ENCODE assay signal across 10 mouse cellular contexts in the genomic region with DNA sequence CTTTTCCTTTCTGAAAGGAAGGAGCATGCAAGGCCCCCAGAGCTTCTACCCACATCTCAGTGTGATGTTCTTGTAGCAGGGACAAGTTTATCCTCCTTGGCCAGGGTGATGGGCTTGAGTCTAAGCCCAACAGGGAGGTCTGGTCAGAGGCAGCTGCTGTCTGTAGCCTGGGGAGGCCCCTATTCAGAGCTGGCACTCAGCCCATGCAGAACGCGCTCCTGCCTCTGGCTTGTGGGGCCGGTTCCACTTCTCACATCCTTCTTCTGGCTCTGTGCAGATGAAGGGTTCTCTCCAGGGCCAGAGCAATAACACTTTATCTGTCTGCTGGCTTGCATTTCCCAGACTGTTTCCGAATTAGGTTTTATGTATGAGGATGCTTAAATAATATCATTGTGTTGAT. TPM values are rescaled to one million over a fixed set of nuclear protein-coding genes. Genes with fewer than 3 reads are reported as not detected.
DNase-seq lines count a peak whose midpoint lies in the region; ATAC-seq and TF ChIP-seq lines count a peak whose summit lies in the region.
"Had no signal": no experiment of that assay in that cellular context is flagged by ENCODE, and none has a peak within 500 bp of the region (broad histone marks: within the 10 kb centered on the region; RNA-seq: fewer than 3 reads in every experiment).

No protein-coding gene starts in this region.

- DNase-seq in kidney, postnatal 0 days (ENCODE audit: low spot score) = peak; percentile 54
- DNase-seq in kidney, adult 9 months = no peak
- peak; percentile 21 for DNase-seq in NIH3T3 (ENCODE audit: low read depth)
- peak; percentile 78 for DNase-seq in gastrocnemius, postnatal 25 days
- DNase-seq in thymus, adult 2 months = no peak
- DNase-seq in midbrain, embryonic 11.5 days (ENCODE audit: low spot score, missing footprints) = no peak
- DNase-seq: embryo, embryonic 11 days had no signal

- 70% methylated on average over 4 of the region's 4 CpGs for WGBS in kidney, postnatal 0 days
- 31% methylated on average over 4 of the region's 4 CpGs for WGBS in limb, embryonic 15.5 days
- WGBS in neural tube, embryonic 15.5 days = 44% methylated on average over 4 of the region's 4 CpGs
- 63% methylated on average over 4 of the region's 4 CpGs for WGBS in thymus, adult 2 months
- WGBS in midbrain, embryonic 11.5 days = 87% methylated on average over 4 of the region's 4 CpGs

- ATAC-seq in kidney, postnatal 0 days (replicated peaks; ENCODE audit: low FRiP score, low read depth) = no peak
- ATAC-seq in limb, embryonic 15.5 days (ENCODE audit: insufficient number of reproducible peaks, low FRiP score, low TSS enrichment, low read depth) = peak; percentile 75; the same call in 1 of the 2 replicates
- ATAC-seq in neural tube, embryonic 15.5 days (ENCODE audit: low FRiP score) = no peak
- no peak for ATAC-seq in midbrain, embryonic 11.5 days (ENCODE audit: low FRiP score)

- no peak for TF ChIP-seq POLR2A in thymus, adult 2 months (IDR thresholded peaks at IDR 0.05; ENCODE audit: control insufficient read depth, extremely low read depth, insufficient read depth, low read length, poor library complexity)

- no peak overlapping the region for H3K9ac ChIP-seq in kidney, postnatal 0 days (ENCODE audit: low read depth, low read length)
- H3K9ac ChIP-seq in limb, embryonic 15.5 days = no peak overlapping the region
- H3K9ac ChIP-seq in neural tube, embryonic 15.5 days (replicated peaks) = no peak overlapping the region
- H3K9ac ChIP-seq in midbrain, embryonic 11.5 days (ENCODE audit: low read length) = no peak overlapping the region

- H3K27ac ChIP-seq in kidney, postnatal 0 days = no peak overlapping the region
- peak overlapping the region; percentile 67 for H3K27ac ChIP-seq in limb, embryonic 15.5 days
- H3K27ac ChIP-seq in neural tube, embryonic 15.5 days (replicated peaks) = no peak overlapping the region
- no peak overlapping the region for H3K27ac ChIP-seq in thymus, adult 2 months (ENCODE audit: control insufficient read depth, insufficient read depth, low read length)
- H3K27ac ChIP-seq in midbrain, embryonic 11.5 days (ENCODE audit: low read depth, low read length) = no peak overlapping the region

- H3K4me1 ChIP-seq in kidney, postnatal 0 days (replicated peaks; ENCODE audit: insufficient read depth, low read length) = no peaks in the 10 kb centered on the region
- 0 out of 2 replicates have a peak, but pooled peaks cover 3% of the 10 kb centered on the region for H3K4me1 ChIP-seq in limb, embryonic 15.5 days
- H3K4me1 ChIP-seq in neural tube, embryonic 15.5 days = peaks cover 9% of the 10 kb centered on the region; the same call in 1 of the 2 replicates
- no peaks in the 10 kb centered on the region for H3K4me1 ChIP-seq in thymus, adult 2 months (replicated peaks; ENCODE audit: control insufficient read depth, insufficient read depth, low read length)
- H3K4me1 ChIP-seq in midbrain, embryonic 11.5 days (ENCODE audit: control insufficient read depth, insufficient read depth, low read length) = no peaks in the 10 kb centered on the region

- no peaks in the 10 kb centered on the region for H3K27me3 ChIP-seq in kidney, postnatal 0 days (ENCODE audit: insufficient read depth, low read length)
- no peaks in the 10 kb centered on the region for H3K27me3 ChIP-seq in limb, embryonic 15.5 days
- H3K27me3 ChIP-seq in neural tube, embryonic 15.5 days (replicated peaks) = no peaks in the 10 kb centered on the region
- H3K27me3 ChIP-seq in thymus, adult 2 months (ENCODE audit: control insufficient read depth, insufficient read depth, low read length) = no peaks in the 10 kb centered on the region
- no peaks in the 10 kb centered on the region for H3K27me3 ChIP-seq in midbrain, embryonic 11.5 days (ENCODE audit: control insufficient read depth, insufficient read depth, low read length)

- H3K9me3 ChIP-seq in kidney, postnatal 0 days (replicated peaks; ENCODE audit: low read length) = no peaks in the 10 kb centered on the region
- peaks cover 4% of the 10 kb centered on the region; the same call in 1 of the 2 replicates for H3K9me3 ChIP-seq in limb, embryonic 15.5 days
- H3K9me3 ChIP-seq in neural tube, embryonic 15.5 days (replicated peaks) = no peaks in the 10 kb centered on the region
- H3K9me3 ChIP-seq in midbrain, embryonic 11.5 days (ENCODE audit: control insufficient read depth, low read length) = no peaks in the 10 kb centered on the region; the same call in 1 of the 2 replicates

- no peaks in the 10 kb centered on the region for H3K36me3 ChIP-seq in kidney, postnatal 0 days (ENCODE audit: insufficient read depth, low read length)
- H3K36me3 ChIP-seq in limb, embryonic 15.5 days = no peaks in the 10 kb centered on the region
- H3K36me3 ChIP-seq in neural tube, embryonic 15.5 days = no peaks in the 10 kb centered on the region
- no peaks in the 10 kb centered on the region for H3K36me3 ChIP-seq in thymus, adult 2 months (ENCODE audit: control insufficient read depth, insufficient read depth, low read length)
- no peaks in the 10 kb centered on the region for H3K36me3 ChIP-seq in midbrain, embryonic 11.5 days (ENCODE audit: control insufficient read depth, insufficient read depth, low read length)

- no peak overlapping the region for H3K4me2 ChIP-seq in kidney, postnatal 0 days (ENCODE audit: low read length)
- no peak overlapping the region for H3K4me2 ChIP-seq in limb, embryonic 15.5 days
- H3K4me2 ChIP-seq in neural tube, embryonic 15.5 days = no peak overlapping the region
- no peak overlapping the region for H3K4me2 ChIP-seq in midbrain, embryonic 11.5 days

- TF ChIP-seq CTCF in kidney, postnatal 0 days (IDR thresholded peaks at IDR 0.05; ENCODE audit: low read depth) = no peak
- no peak for TF ChIP-seq CTCF in thymus, adult 2 months (IDR thresholded peaks at IDR 0.05; ENCODE audit: borderline replicate concordance, control insufficient read depth, extremely low read depth, insufficient read depth, low read length, poor library complexity)

- no peak overlapping the region for H3K4me3 ChIP-seq in kidney, postnatal 0 days (replicated peaks; ENCODE audit: low read depth, low read length)
- H3K4me3 ChIP-seq in limb, embryonic 15.5 days = no peak overlapping the region
- no peak overlapping the region for H3K4me3 ChIP-seq in neural tube, embryonic 15.5 days (replicated peaks)
- no peak overlapping the region for H3K4me3 ChIP-seq in thymus, adult 2 months (ENCODE audit: control insufficient read depth, insufficient read depth, low read length)
- no peak overlapping the region for H3K4me3 ChIP-seq in midbrain, embryonic 11.5 days (ENCODE audit: low read depth, low read length)

RNA-seq across cellular contexts. Expression of a gene that starts 44.3 kb away (rescaled TPM):
- 5.0 and 5.2 TPM in 2 replicates for polyA plus RNA-seq in kidney, postnatal 0 days (2015; fragmentation: Nextera tagmentation; extraction: Ambion mirVana)
- total RNA-seq in gastrocnemius, postnatal 25 days (2021) = 10 to 100 TPM; 15.1 to 16.4 TPM
- 19.7 and 21.9 TPM in 2 replicates for polyA plus RNA-seq in limb, embryonic 15.5 days (2015; fragmentation: Nextera tagmentation; extraction: Ambion mirVana)
- 4.7 and 5.6 TPM in 2 replicates for polyA plus RNA-seq in neural tube, embryonic 15.5 days (2015; fragmentation: Nextera tagmentation; extraction: Ambion mirVana)
- 4.9 and 5.5 TPM in 2 replicates for polyA plus RNA-seq in thymus, adult 2 months (2012; rRNA removed)
- 0.73 and 0.87 TPM in 2 replicates for polyA plus RNA-seq in midbrain, embryonic 11.5 days (2014; fragmentation: Nextera tagmentation; extraction: Ambion mirVana)
- total RNA-seq: megakaryocyte progenitor cell, adult 5-6 weeks had no signal

Comparison
In these comparisons a context has a peak if more than half of its experiments do, and no peak if none do; other contexts are left out.
1. DNase-seq: peak in kidney, postnatal 0 days (single experiment), NIH3T3 (single experiment) and gastrocnemius, postnatal 25 days (single experiment); none in kidney, adult 9 months (single experiment), thymus, adult 2 months (single experiment) and midbrain, embryonic 11.5 days (single experiment).